Mouse (Mus musculus) mouse trophoblast stem cell (cell line): ENCODE data around the gene Ces1a.

Source experiments
- in situ Hi-C, 2 experiments: fragments of 300-500 bp; cut with MseI, MboI; formaldehyde crosslinking; loops; 2 replicates in 1 of 2; 3 replicates in 1 of 2; pipeline ENCODE4 v1.15.1; 2025

Gene Ces1a

DNA sequence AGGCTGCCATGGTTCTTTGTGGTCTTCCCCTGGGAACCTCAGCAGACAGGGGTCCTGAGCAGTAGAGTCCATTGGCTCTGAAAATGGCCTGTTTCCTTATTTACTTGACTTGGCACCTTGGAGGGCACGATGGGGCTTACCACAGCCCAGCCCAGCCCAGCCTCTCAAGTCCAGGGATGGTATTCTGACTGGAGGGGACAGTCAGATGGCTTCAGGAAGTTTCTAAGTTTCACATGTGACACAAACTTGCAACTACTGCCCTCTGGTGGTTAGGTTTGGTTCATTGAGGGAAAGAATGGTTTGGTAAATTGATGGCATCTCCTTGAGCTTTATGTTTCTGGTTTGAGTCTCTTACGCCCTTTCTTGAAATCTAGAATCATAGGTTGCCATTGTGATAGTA is 49.4 kb downstream of the Ces1a start:
- in situ Hi-C loops = loop anchor here in 1 of 2 experiments (5.0 kb wide), 1 partner anchor 176 kb away; no protein-coding TSS in a partner anchor

DNA sequence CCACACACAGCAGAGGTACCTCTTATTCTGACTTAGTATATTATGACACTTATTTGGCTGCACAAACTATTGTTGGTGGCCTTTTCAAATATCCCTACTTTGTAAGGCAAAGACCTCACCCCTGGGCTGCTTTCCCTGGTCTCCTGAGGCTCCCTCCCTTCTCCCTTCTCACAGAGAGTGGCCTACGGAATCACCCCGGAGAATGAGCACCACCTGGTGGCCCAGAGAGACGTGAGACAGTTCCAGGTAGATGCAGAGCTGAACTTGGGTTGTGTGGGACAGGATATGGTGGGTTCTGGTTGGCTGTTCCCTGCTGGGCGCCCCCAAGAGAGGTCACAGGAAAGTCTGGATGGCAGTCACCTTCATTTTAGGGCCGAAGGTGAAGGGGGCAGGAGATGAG is 51.2 kb downstream of the Ces1a start:
- in situ Hi-C loops = loop anchor here in 1 of 2 experiments (5.0 kb wide), 1 partner anchor 175 kb away; no protein-coding TSS in a partner anchor

DNA sequence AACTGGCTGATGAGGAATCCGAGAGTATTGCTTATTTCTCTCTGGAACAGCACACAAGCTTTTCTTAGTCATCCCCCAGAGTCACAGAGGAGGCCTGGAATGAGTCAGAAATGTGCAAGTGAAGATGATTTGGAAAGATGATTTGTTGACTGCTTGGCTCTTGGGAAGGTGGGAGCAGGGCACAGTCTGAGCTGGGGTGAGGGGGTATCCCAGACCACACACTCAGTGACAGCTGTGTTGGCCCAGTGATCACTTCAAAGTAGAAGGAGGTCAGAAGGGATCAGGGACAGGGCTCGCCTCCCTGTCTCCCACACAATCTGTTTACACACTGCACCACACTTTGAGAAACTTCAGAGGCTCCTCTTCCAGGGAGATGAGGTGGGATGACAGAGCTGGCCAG is 63.6 kb downstream of the Ces1a start:
- in situ Hi-C loops = no loop called here

GRCm38 (mm10) chr8:92982491-92982890 is 65.5 kb downstream of the Ces1a start:
- in situ Hi-C loops = no loop called here

GRCm38 (mm10) chr8:92976656-92977055 is 71.3 kb downstream of the Ces1a start:
- in situ Hi-C loops = no loop called here

DNA sequence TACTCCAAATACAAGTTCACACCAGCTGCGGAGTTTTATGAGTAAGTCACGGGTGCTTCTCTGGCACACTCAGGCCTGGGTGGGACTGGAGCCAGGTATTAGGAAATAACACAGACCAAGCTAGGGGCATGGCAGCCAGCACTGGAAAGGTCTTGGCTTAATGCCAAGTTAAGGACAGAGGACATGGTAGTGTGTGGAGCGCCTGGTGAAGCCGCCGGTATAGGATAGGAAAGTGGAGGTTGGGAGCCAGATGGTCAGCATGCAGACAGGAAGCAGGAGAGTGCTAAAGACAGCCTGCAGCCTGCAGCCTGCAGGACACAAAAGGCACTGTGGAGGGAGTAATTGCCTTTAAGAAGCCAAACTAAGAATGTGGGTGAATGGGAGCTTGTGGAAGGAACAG is 75.0 kb downstream of the Ces1a start:
- in situ Hi-C loops = no loop called here
